8 mouse cellular contexts compared by ENCODE assay signal in genomic region chr19:25374926-25375325, GRCm38 (mm10).
DNase-seq lines count a peak whose midpoint lies in the region; ATAC-seq and TF ChIP-seq lines count a peak whose summit lies in the region.

No protein-coding gene starts in this region.

- H3K4me2 ChIP-seq in hindbrain, embryonic 13.5 days: peak overlapping the region; percentile 26; the same call in 1 of the 2 replicates
- no peak overlapping the region for H3K4me2 ChIP-seq in limb, embryonic 14.5 days (replicated peaks; ENCODE audit: low read depth, low read length, severe bottlenecking)

- no peak for TF ChIP-seq POLR2A in limb, embryonic 14.5 days (IDR thresholded peaks at IDR 0.05; ENCODE audit: borderline replicate concordance, extremely low read depth, insufficient read depth, insufficient read length)

- H3K9me3 ChIP-seq in hindbrain, embryonic 13.5 days: no peaks in the 10 kb centered on the region
- no peaks in the 10 kb centered on the region for H3K9me3 ChIP-seq in limb, embryonic 14.5 days (ENCODE audit: control insufficient read depth, low read length)

- DNase-seq in adrenal gland, postnatal 10 days: peak; percentile 77
- DNase-seq in adrenal gland, adult 18-20 months (ENCODE audit: low spot score in 2 of 2): no peak
- peak; percentile 14 to 38 for DNase-seq in gastrocnemius, adult 8-10 months (ENCODE audit: low spot score in 2 of 2)
- DNase-seq in limb, embryonic 14.5 days (ENCODE audit: low spot score): peak; percentile 82
- peak; percentile 24 for DNase-seq in retina, postnatal 1 day
- DNase-seq in left cerebral cortex, adult 8-10 months (ENCODE audit: low spot score in 2 of 2): no peak

- no peaks in the 10 kb centered on the region for H3K36me3 ChIP-seq in hindbrain, embryonic 13.5 days
- H3K36me3 ChIP-seq in limb, embryonic 14.5 days (ENCODE audit: control insufficient read depth, insufficient read depth, low read length): no peaks in the 10 kb centered on the region

- WGBS in hindbrain, embryonic 13.5 days: 6% methylated on average over 12 of the region's 12 CpGs
- WGBS in limb, embryonic 14.5 days: 6% methylated on average over 12 of the region's 12 CpGs

- 0 out of 2 replicates have a peak, but pooled peaks have one; percentile 29 for ATAC-seq in cerebellum, adult (ENCODE audit: insufficient number of reproducible peaks, low FRiP score, low TSS enrichment)
- peak; percentile 81 for ATAC-seq in hindbrain, embryonic 13.5 days (ENCODE audit: low FRiP score)
- peak; percentile 86 for ATAC-seq in limb, embryonic 14.5 days (ENCODE audit: low FRiP score, low read depth)

- H3K27me3 ChIP-seq in hindbrain, embryonic 13.5 days: peaks cover 4% of the 10 kb centered on the region; the same call in 1 of the 2 replicates
- no peaks in the 10 kb centered on the region for H3K27me3 ChIP-seq in limb, embryonic 14.5 days (ENCODE audit: control insufficient read depth, insufficient read depth, low read length)

- peak overlapping the region; percentile 35; the same call in 1 of the 2 replicates for H3K9ac ChIP-seq in hindbrain, embryonic 13.5 days
- H3K9ac ChIP-seq in limb, embryonic 14.5 days (ENCODE audit: low read depth, low read length, severe bottlenecking): no peak overlapping the region; the same call in 1 of the 2 replicates

- H3K27ac ChIP-seq in hindbrain, embryonic 13.5 days: peak overlapping the region; percentile 63
- peak overlapping the region; percentile 73 for H3K27ac ChIP-seq in limb, embryonic 14.5 days (replicated peaks; ENCODE audit: low read depth, low read length)

- H3K4me3 ChIP-seq in hindbrain, embryonic 13.5 days: no peak overlapping the region
- H3K4me3 ChIP-seq in limb, embryonic 14.5 days (replicated peaks; ENCODE audit: low read length): no peak overlapping the region

- H3K4me1 ChIP-seq in hindbrain, embryonic 13.5 days (replicated peaks): peaks cover 29% of the 10 kb centered on the region
- peaks cover 24% of the 10 kb centered on the region for H3K4me1 ChIP-seq in limb, embryonic 14.5 days (ENCODE audit: control insufficient read depth, insufficient read depth, low read length)

Comparison
In these comparisons a context has a peak if more than half of its experiments do, and no peak if none do; other contexts are left out.
1. DNase-seq: peak in adrenal gland, postnatal 10 days (single experiment), gastrocnemius, adult 8-10 months (2 of 2), limb, embryonic 14.5 days (single experiment) and retina, postnatal 1 day (single experiment); none in adrenal gland, adult 18-20 months (0 of 2) and left cerebral cortex, adult 8-10 months (0 of 2).
2. ATAC-seq: peak in every context shown above with its lines; median percentile 86 in limb, embryonic 14.5 days; 81 in hindbrain, embryonic 13.5 days; 29 in cerebellum, adult.